Mouse (Mus musculus) megakaryocyte, embryonic 14.5 days (primary cell): ENCODE measurements around the gene Fibin.

ENCODE experiments used
- FLI1 ChIP-seq: IDR thresholded peaks from 2 replicates; pipeline ENCODE4 v1.6.1; 2012; ENCODE audit warnings: low read length, inconsistent platforms, mixed read lengths
- GATA1 ChIP-seq: IDR thresholded peaks from 3 replicates; pipeline ENCODE4 v1.6.1; 2012; ENCODE audit warnings: mixed read lengths, low read length, inconsistent platforms, borderline replicate concordance

- no peak for TF ChIP-seq GATA1
- no peak for TF ChIP-seq FLI1
These were observed 2.4 kb upstream of the Fibin start for GRCm38 (mm10) chr2:110365401-110365800.
